19 mouse cellular contexts compared by ENCODE assay signal in the genomic region with DNA sequence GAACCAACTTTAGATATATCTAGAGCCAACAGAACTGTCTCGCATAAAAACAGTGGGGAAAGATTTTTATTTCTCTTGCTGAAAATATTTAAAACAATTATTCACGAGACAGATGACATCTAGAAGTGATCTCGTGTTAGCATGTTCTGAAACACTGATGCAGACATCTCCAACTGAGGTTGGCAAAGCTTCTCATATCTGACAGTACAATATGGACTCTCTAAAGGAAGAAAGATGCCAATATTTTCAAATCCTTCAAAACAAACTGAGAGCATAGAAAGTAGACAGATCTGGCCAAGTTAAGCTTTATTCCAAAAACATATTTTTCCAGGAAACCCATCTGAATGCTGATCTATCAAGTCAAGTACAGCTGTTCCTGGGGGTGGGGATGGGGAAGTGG.
"Had no signal": no experiment of that assay in that cellular context is flagged by ENCODE, and none has a peak within 500 bp of the region (broad histone marks: within the 10 kb centered on the region; RNA-seq: fewer than 3 reads in every experiment).

No protein-coding gene starts in this region.

- H3K9ac ChIP-seq: lung, embryonic 14.5 days; midbrain, embryonic 12.5 days; neural tube, embryonic 13.5 days; neural tube, embryonic 15.5 days had no signal

- H3K36me3 ChIP-seq: midbrain, embryonic 10.5 days; midbrain, embryonic 12.5 days; neural tube, embryonic 13.5 days; neural tube, embryonic 15.5 days had no signal

- DNase-seq: lung, adult 18-20 months; lung, embryonic 14.5 days; lung, postnatal 10 days; lung, postnatal 4 days; midbrain, embryonic 14.5 days; retina, postnatal 1 day; right cerebral cortex, adult 18-20 months; right cerebral cortex, postnatal 25 days; right cerebral cortex, postnatal 4 days; spleen, adult 18-20 months; thymus, adult 2 months; thymus, postnatal 25 days; thymus, postnatal 4 days had no signal

- H3K9me3 ChIP-seq: midbrain, embryonic 10.5 days; midbrain, embryonic 12.5 days; neural tube, embryonic 13.5 days; neural tube, embryonic 15.5 days had no signal

- ATAC-seq: midbrain, embryonic 16.5 days had no signal

- H3K4me2 ChIP-seq: lung, embryonic 14.5 days; midbrain, embryonic 12.5 days; neural tube, embryonic 13.5 days; neural tube, embryonic 15.5 days had no signal

- H3K4me1 ChIP-seq: neural tube, embryonic 13.5 days had no signal

- H3K27ac ChIP-seq: midbrain, embryonic 10.5 days; midbrain, embryonic 12.5 days; neural tube, embryonic 13.5 days; neural tube, embryonic 15.5 days had no signal

- H3K27me3 ChIP-seq: midbrain, embryonic 12.5 days; neural tube, embryonic 13.5 days; neural tube, embryonic 15.5 days had no signal

- H3K4me3 ChIP-seq: midbrain, embryonic 10.5 days; midbrain, embryonic 12.5 days; myocyte; neural tube, embryonic 13.5 days; neural tube, embryonic 15.5 days had no signal
